Mouse (Mus musculus): ENCODE measurements around the gene 4930516K23Rik. TPM values are rescaled to one million over a fixed set of nuclear protein-coding genes. Genes with fewer than 3 reads are reported as not detected.

4930516K23Rik gene
- total and polyA plus RNA-seq, 3 experiments, result 0.05 TPM; not detected in 2

- H3K36me3 ChIP-seq (replicated peaks), result no peaks in the 10 kb centered on the region
- DNase-seq (ENCODE audit: low spot score) (no peak), ATAC-seq (ENCODE audit: extremely low read depth, insufficient number of reproducible peaks, low FRiP score, poor library complexity, severe bottlenecking) (no peak)
- H3K9me3 ChIP-seq (replicated peaks), result no peaks in the 10 kb centered on the region
- no peaks in the 10 kb centered on the region for H3K4me1 ChIP-seq (ENCODE audit: insufficient read depth, low read depth, low read length)
- H3K4me3 ChIP-seq (ENCODE audit: low read depth, low read length), result no peak within 1 kb of the TSS
- TF ChIP-seq GATA2 (IDR thresholded peaks at IDR 0.05; ENCODE audit: borderline replicate concordance, low read depth, low read length) (no peak), TAL1 (conservative IDR thresholded peaks at IDR 0.05; ENCODE audit: low read depth, low read length) (no peak), CTCF (IDR thresholded peaks at IDR 0.05; ENCODE audit: low read depth, low read length) (no peak), POLR2AphosphoS5 (IDR thresholded peaks at IDR 0.05; ENCODE audit: insufficient replicate concordance, low read depth, low read length) (no peak), GATA1 (IDR thresholded peaks at IDR 0.05; ENCODE audit: borderline replicate concordance, low read length) (no peak)
- H3K27me3 ChIP-seq (ENCODE audit: insufficient read depth, low read length), result 0 out of 2 replicates have a peak, but pooled peaks cover 4% of the 10 kb centered on the region
These were observed 8.7 kb downstream of the 4930516K23Rik start, which contains the start of gene Olfr642 for GRCm38 (mm10) chr7:104052566-104052965. TSS of gene Olfr642 (minus strand) at chr7:104052666.

GRCm38 (mm10) chr7:104050745-104051144, 10.5 kb downstream of the 4930516K23Rik start:
- no peaks in the 10 kb centered on the region for H3K36me3 ChIP-seq (replicated peaks)
- TF ChIP-seq CTCF (IDR thresholded peaks at IDR 0.05; ENCODE audit: low read depth, low read length), result no peak
- TF ChIP-seq GATA1 (IDR thresholded peaks at IDR 0.05; ENCODE audit: borderline replicate concordance, low read length), result no peak
- H3K27me3 ChIP-seq (ENCODE audit: insufficient read depth, low read length), result 0 out of 2 replicates have a peak, but pooled peaks cover 4% of the 10 kb centered on the region
- DNase-seq (ENCODE audit: low spot score), result no peak
- ATAC-seq (ENCODE audit: extremely low read depth, insufficient number of reproducible peaks, low FRiP score, poor library complexity, severe bottlenecking), result no peak
- no peak overlapping the region for H3K4me3 ChIP-seq (ENCODE audit: low read depth, low read length)
- no peaks in the 10 kb centered on the region for H3K4me1 ChIP-seq (ENCODE audit: insufficient read depth, low read depth, low read length)
- no peaks in the 10 kb centered on the region for H3K9me3 ChIP-seq (replicated peaks)

GRCm38 (mm10) chr7:104035145-104035544, 26.1 kb downstream of the 4930516K23Rik start, which contains the start of gene Olfr641:
TSS of gene Olfr641 (plus strand) at chr7:104035445.
- no peak for ATAC-seq (ENCODE audit: extremely low read depth, insufficient number of reproducible peaks, low FRiP score, poor library complexity, severe bottlenecking)
- no peaks in the 10 kb centered on the region for H3K27me3 ChIP-seq (ENCODE audit: insufficient read depth, low read length)
- H3K4me1 ChIP-seq (ENCODE audit: insufficient read depth, low read depth, low read length), result no peaks in the 10 kb centered on the region
- no peaks in the 10 kb centered on the region for H3K9me3 ChIP-seq (replicated peaks)
- no peak for DNase-seq (ENCODE audit: low spot score)
- no peaks in the 10 kb centered on the region for H3K36me3 ChIP-seq (replicated peaks)
- no peak within 1 kb of the TSS for H3K4me3 ChIP-seq (ENCODE audit: low read depth, low read length)
- TF ChIP-seq TAL1 (conservative IDR thresholded peaks at IDR 0.05; ENCODE audit: low read depth, low read length) (no peak), GATA2 (IDR thresholded peaks at IDR 0.05; ENCODE audit: borderline replicate concordance, low read depth, low read length) (no peak), CTCF (IDR thresholded peaks at IDR 0.05; ENCODE audit: low read depth, low read length) (no peak), POLR2AphosphoS5 (IDR thresholded peaks at IDR 0.05; ENCODE audit: insufficient replicate concordance, low read depth, low read length) (no peak)

- Histone ChIP-seq H3K27me3 (ENCODE audit: insufficient read depth, low read length) (peaks cover 2% of the 10 kb centered on the region; the same call in 1 of the 2 replicates), H3K4me3 (ENCODE audit: low read depth, low read length) (no peak overlapping the region), H3K9me3 (replicated peaks) (no peaks in the 10 kb centered on the region), H3K36me3 (replicated peaks) (no peaks in the 10 kb centered on the region), H3K4me1 (ENCODE audit: insufficient read depth, low read depth, low read length) (no peaks in the 10 kb centered on the region)
- DNase-seq (ENCODE audit: low spot score) (no peak), ATAC-seq (ENCODE audit: extremely low read depth, insufficient number of reproducible peaks, low FRiP score, poor library complexity, severe bottlenecking) (no peak)
- TF ChIP-seq GATA2 (IDR thresholded peaks at IDR 0.05; ENCODE audit: borderline replicate concordance, low read depth, low read length), result no peak
- TF ChIP-seq POLR2AphosphoS5 (IDR thresholded peaks at IDR 0.05; ENCODE audit: insufficient replicate concordance, low read depth, low read length), result no peak
- no peak for TF ChIP-seq CTCF (IDR thresholded peaks at IDR 0.05; ENCODE audit: low read depth, low read length)
- TF ChIP-seq GATA1 (IDR thresholded peaks at IDR 0.05; ENCODE audit: borderline replicate concordance, low read length), result no peak
- TF ChIP-seq TAL1 (conservative IDR thresholded peaks at IDR 0.05; ENCODE audit: low read depth, low read length), result no peak
These were observed 34.3 kb downstream of the 4930516K23Rik start for GRCm38 (mm10) chr7:104026978-104027377.

GRCm38 (mm10) chr7:104025473-104025872, 35.8 kb downstream of the 4930516K23Rik start, which contains the start of gene Olfr640:
TSS of gene Olfr640 (minus strand) at chr7:104025573.
- TF ChIP-seq GATA1 (IDR thresholded peaks at IDR 0.05; ENCODE audit: borderline replicate concordance, low read length), result no peak
- no peak for TF ChIP-seq CTCF (IDR thresholded peaks at IDR 0.05; ENCODE audit: low read depth, low read length)
- TF ChIP-seq TAL1 (conservative IDR thresholded peaks at IDR 0.05; ENCODE audit: low read depth, low read length), result no peak
- TF ChIP-seq GATA2 (IDR thresholded peaks at IDR 0.05; ENCODE audit: borderline replicate concordance, low read depth, low read length), result no peak
- no peak for TF ChIP-seq POLR2AphosphoS5 (IDR thresholded peaks at IDR 0.05; ENCODE audit: insufficient replicate concordance, low read depth, low read length)
- DNase-seq (ENCODE audit: low spot score) (no peak), ATAC-seq (ENCODE audit: extremely low read depth, insufficient number of reproducible peaks, low FRiP score, poor library complexity, severe bottlenecking) (no peak)
- H3K27me3 ChIP-seq (ENCODE audit: insufficient read depth, low read length), result peaks cover 2% of the 10 kb centered on the region; the same call in 1 of the 2 replicates
- no peaks in the 10 kb centered on the region for H3K4me1 ChIP-seq (ENCODE audit: insufficient read depth, low read depth, low read length)
- H3K36me3 ChIP-seq (replicated peaks), result no peaks in the 10 kb centered on the region
- H3K9me3 ChIP-seq (replicated peaks), result no peaks in the 10 kb centered on the region
- no peak within 1 kb of the TSS for H3K4me3 ChIP-seq (ENCODE audit: low read depth, low read length)

- no peak for ATAC-seq (ENCODE audit: extremely low read depth, insufficient number of reproducible peaks, low FRiP score, poor library complexity, severe bottlenecking)
- no peaks in the 10 kb centered on the region for H3K9me3 ChIP-seq (replicated peaks)
- TF ChIP-seq TAL1 (conservative IDR thresholded peaks at IDR 0.05; ENCODE audit: low read depth, low read length) (no peak), GATA2 (IDR thresholded peaks at IDR 0.05; ENCODE audit: borderline replicate concordance, low read depth, low read length) (no peak), POLR2AphosphoS5 (IDR thresholded peaks at IDR 0.05; ENCODE audit: insufficient replicate concordance, low read depth, low read length) (no peak), GATA1 (IDR thresholded peaks at IDR 0.05; ENCODE audit: borderline replicate concordance, low read length) (no peak), CTCF (IDR thresholded peaks at IDR 0.05; ENCODE audit: low read depth, low read length) (no peak)
- H3K4me1 ChIP-seq (ENCODE audit: insufficient read depth, low read depth, low read length), result no peaks in the 10 kb centered on the region
- H3K36me3 ChIP-seq (replicated peaks), result no peaks in the 10 kb centered on the region
- H3K4me3 ChIP-seq (ENCODE audit: low read depth, low read length), result no peak overlapping the region
- DNase-seq (ENCODE audit: low spot score), result no peak
- peaks cover 2% of the 10 kb centered on the region; the same call in 1 of the 2 replicates for H3K27me3 ChIP-seq (ENCODE audit: insufficient read depth, low read length)
These were observed 39.6 kb downstream of the 4930516K23Rik start for GRCm38 (mm10) chr7:104021651-104022050.
